ENCODE assay signal across 12 mouse cellular contexts in genomic region chr15:79096556-79096955, GRCm38 (mm10). TPM values are rescaled to one million over a fixed set of nuclear protein-coding genes. Genes with fewer than 3 reads are reported as not detected.
A peak's percentile ranks its signal among the peaks of the same experiment; 100 is the strongest.
DNase-seq lines count a peak whose midpoint lies in the region; ATAC-seq and TF ChIP-seq lines count a peak whose summit lies in the region.
"Had no signal": no experiment of that assay in that cellular context is flagged by ENCODE, and none has a peak within 500 bp of the region (broad histone marks: within the 10 kb centered on the region; RNA-seq: fewer than 3 reads in every experiment).

No protein-coding gene starts in this region.

- peak overlapping the region; percentile 79; the same call in 1 of the 2 replicates for H3K27ac ChIP-seq in intestine, embryonic 14.5 days (ENCODE audit: low read depth)
- no peak overlapping the region for H3K27ac ChIP-seq in intestine, postnatal 0 days (ENCODE audit: low read depth, low read length)
- H3K27ac ChIP-seq in embryonic facial prominence, embryonic 15.5 days (replicated peaks), result peak overlapping the region; percentile 88
- 0 out of 2 replicates have a peak overlapping the region, but pooled peaks have one; percentile 46 for H3K27ac ChIP-seq in intestine, embryonic 16.5 days (ENCODE audit: low read length)
- H3K27ac ChIP-seq in forebrain, embryonic 13.5 days, result no peak overlapping the region

- H3K4me2 ChIP-seq in intestine, embryonic 14.5 days (ENCODE audit: low read length), result no peak overlapping the region
- H3K4me2 ChIP-seq in intestine, postnatal 0 days (replicated peaks; ENCODE audit: low read depth), result no peak overlapping the region
- no peak overlapping the region for H3K4me2 ChIP-seq in embryonic facial prominence, embryonic 15.5 days (replicated peaks)
- H3K4me2 ChIP-seq in intestine, embryonic 16.5 days (ENCODE audit: low read depth, low read length), result no peak overlapping the region
- H3K4me2 ChIP-seq in forebrain, embryonic 13.5 days, result no peak overlapping the region

- no peaks in the 10 kb centered on the region for H3K27me3 ChIP-seq in intestine, embryonic 14.5 days (replicated peaks; ENCODE audit: control insufficient read depth, insufficient read depth, low read length)
- H3K27me3 ChIP-seq in intestine, postnatal 0 days (replicated peaks; ENCODE audit: control insufficient read depth, insufficient read depth, low read length), result no peaks in the 10 kb centered on the region
- no peaks in the 10 kb centered on the region for H3K27me3 ChIP-seq in embryonic facial prominence, embryonic 15.5 days
- no peaks in the 10 kb centered on the region for H3K27me3 ChIP-seq in intestine, embryonic 16.5 days (replicated peaks; ENCODE audit: control insufficient read depth, insufficient read depth, low read length)
- H3K27me3 ChIP-seq in forebrain, embryonic 13.5 days, result no peaks in the 10 kb centered on the region

- H3K9me3 ChIP-seq in intestine, embryonic 14.5 days (ENCODE audit: control insufficient read depth, low read length), result no peaks in the 10 kb centered on the region
- no peaks in the 10 kb centered on the region for H3K9me3 ChIP-seq in intestine, postnatal 0 days (ENCODE audit: control insufficient read depth)
- H3K9me3 ChIP-seq in embryonic facial prominence, embryonic 15.5 days (replicated peaks), result no peaks in the 10 kb centered on the region
- H3K9me3 ChIP-seq in intestine, embryonic 16.5 days (ENCODE audit: control insufficient read depth, low read length), result no peaks in the 10 kb centered on the region
- no peaks in the 10 kb centered on the region for H3K9me3 ChIP-seq in forebrain, embryonic 13.5 days (replicated peaks)
- H3K9me3 ChIP-seq: hindbrain, embryonic 10.5 days had no signal

- ATAC-seq in intestine, embryonic 14.5 days (replicated peaks; ENCODE audit: low FRiP score, low TSS enrichment, low read depth), result no peak
- ATAC-seq in intestine, postnatal 0 days, result no peak
- no peak for ATAC-seq in embryonic facial prominence, embryonic 15.5 days (ENCODE audit: insufficient number of reproducible peaks, low FRiP score, low TSS enrichment, low read depth)
- no peak for ATAC-seq in intestine, embryonic 16.5 days
- no peak for ATAC-seq in forebrain, embryonic 13.5 days
- no peak for ATAC-seq in megakaryocyte, adult 5-6 weeks (ENCODE audit: poor library complexity, severe bottlenecking)

- peaks cover 47% of the 10 kb centered on the region for H3K36me3 ChIP-seq in intestine, embryonic 14.5 days (ENCODE audit: control insufficient read depth, insufficient read depth, low read length)
- peaks cover 31% of the 10 kb centered on the region for H3K36me3 ChIP-seq in intestine, postnatal 0 days (ENCODE audit: control insufficient read depth, insufficient read depth)
- peaks cover 31% of the 10 kb centered on the region for H3K36me3 ChIP-seq in embryonic facial prominence, embryonic 15.5 days
- no peaks in the 10 kb centered on the region; the same call in 1 of the 2 replicates for H3K36me3 ChIP-seq in intestine, embryonic 16.5 days (ENCODE audit: control insufficient read depth, insufficient read depth, low read length)
- H3K36me3 ChIP-seq in forebrain, embryonic 13.5 days (ENCODE audit: poor library complexity, severe bottlenecking), result peaks cover 50% of the 10 kb centered on the region

- no peak for DNase-seq in intestine, embryonic 14.5 days (ENCODE audit: low spot score)
- DNase-seq in skeletal muscle tissue, adult 2 months (ENCODE audit: low read depth, low spot score), result peak; percentile 40
- DNase-seq: cerebellum, postnatal 25 days; layer of hippocampus, postnatal 36 days; right cerebral cortex, adult 18-20 months had no signal

- H3K4me1 ChIP-seq in intestine, embryonic 14.5 days (replicated peaks; ENCODE audit: control insufficient read depth, insufficient read depth, low read length), result peaks cover 27% of the 10 kb centered on the region
- peaks cover 3% of the 10 kb centered on the region; the same call in 1 of the 2 replicates for H3K4me1 ChIP-seq in intestine, postnatal 0 days (replicated peaks; ENCODE audit: control insufficient read depth, insufficient read depth, low read length)
- H3K4me1 ChIP-seq in embryonic facial prominence, embryonic 15.5 days, result peaks cover 42% of the 10 kb centered on the region
- peaks cover 31% of the 10 kb centered on the region for H3K4me1 ChIP-seq in intestine, embryonic 16.5 days (ENCODE audit: control insufficient read depth, insufficient read depth, low read length)
- 0 out of 2 replicates have a peak, but pooled peaks cover 6% of the 10 kb centered on the region for H3K4me1 ChIP-seq in forebrain, embryonic 13.5 days

- 61% methylated on average over 3 of the region's 3 CpGs for WGBS in intestine, embryonic 14.5 days
- 71% methylated on average over 3 of the region's 3 CpGs for WGBS in intestine, postnatal 0 days
- WGBS in embryonic facial prominence, embryonic 15.5 days, result 58% methylated on average over 3 of the region's 3 CpGs
- 63% methylated on average over 3 of the region's 3 CpGs for WGBS in intestine, embryonic 16.5 days
- 85% methylated on average over 3 of the region's 3 CpGs for WGBS in forebrain, embryonic 13.5 days

- H3K4me3 ChIP-seq in intestine, embryonic 14.5 days (ENCODE audit: low read depth, low read length), result no peak overlapping the region
- H3K4me3 ChIP-seq in intestine, postnatal 0 days (ENCODE audit: low read depth, low read length), result no peak overlapping the region
- H3K4me3 ChIP-seq in embryonic facial prominence, embryonic 15.5 days (replicated peaks), result no peak overlapping the region
- H3K4me3 ChIP-seq in intestine, embryonic 16.5 days (ENCODE audit: low read length), result no peak overlapping the region
- no peak overlapping the region for H3K4me3 ChIP-seq in forebrain, embryonic 13.5 days
- H3K4me3 ChIP-seq: hindbrain, embryonic 10.5 days; myocyte had no signal

- no peak overlapping the region for H3K9ac ChIP-seq in intestine, embryonic 14.5 days (ENCODE audit: low read length)
- H3K9ac ChIP-seq in intestine, postnatal 0 days (ENCODE audit: low read depth, low read length), result no peak overlapping the region
- no peak overlapping the region for H3K9ac ChIP-seq in embryonic facial prominence, embryonic 15.5 days
- peak overlapping the region; percentile 13; the same call in 1 of the 2 replicates for H3K9ac ChIP-seq in intestine, embryonic 16.5 days (ENCODE audit: low read depth, low read length)
- H3K9ac ChIP-seq in forebrain, embryonic 13.5 days, result no peak overlapping the region

- TF ChIP-seq CTCF in intestine, postnatal 0 days (IDR thresholded peaks at IDR 0.05; ENCODE audit: low read depth), result no peak

RNA-seq across cellular contexts. Expression of gene Micall1, which starts 12.1 kb away (rescaled TPM):
- 9.3 and 9.9 TPM in 2 replicates for polyA plus RNA-seq in intestine, embryonic 14.5 days (2014; fragmentation: Nextera tagmentation; extraction: Ambion mirVana)
- polyA plus RNA-seq in intestine, postnatal 0 days (2015; fragmentation: Nextera tagmentation; extraction: Ambion mirVana), result 3.7 and 5.0 TPM in 2 replicates
- 16.8 and 17.3 TPM in 2 replicates for polyA plus RNA-seq in embryonic facial prominence, embryonic 15.5 days (2015; fragmentation: Nextera tagmentation; extraction: Ambion mirVana)
- polyA plus RNA-seq in intestine, embryonic 16.5 days (2015; fragmentation: Nextera tagmentation; extraction: Ambion mirVana), result 5.2 and 6.3 TPM in 2 replicates
- 5.4 and 6.5 TPM in 2 replicates for polyA plus RNA-seq in forebrain, embryonic 13.5 days (2015; fragmentation: Nextera tagmentation; extraction: Ambion mirVana)
- total RNA-seq in megakaryocyte, adult 5-6 weeks (2015), result 4.4 and 6.1 TPM in 2 replicates
- 3.6 and 6.3 TPM in 2 replicates for total RNA-seq in megakaryocyte, adult 5-6 weeks (2017)

RNA-seq across cellular contexts. Expression of gene Eif3l, which starts 21.6 kb away (rescaled TPM):
- polyA plus RNA-seq in intestine, embryonic 14.5 days (2014; fragmentation: Nextera tagmentation; extraction: Ambion mirVana), result 244 and 264 TPM in 2 replicates
- polyA plus RNA-seq in intestine, postnatal 0 days (2015; fragmentation: Nextera tagmentation; extraction: Ambion mirVana), result 97.0 and 100 TPM in 2 replicates
- 197 and 205 TPM in 2 replicates for polyA plus RNA-seq in embryonic facial prominence, embryonic 15.5 days (2015; fragmentation: Nextera tagmentation; extraction: Ambion mirVana)
- polyA plus RNA-seq in intestine, embryonic 16.5 days (2015; fragmentation: Nextera tagmentation; extraction: Ambion mirVana), result 221 and 238 TPM in 2 replicates
- 207 and 215 TPM in 2 replicates for polyA plus RNA-seq in forebrain, embryonic 13.5 days (2015; fragmentation: Nextera tagmentation; extraction: Ambion mirVana)
- total RNA-seq in megakaryocyte, adult 5-6 weeks (2015), result 110 and 116 TPM in 2 replicates
- total RNA-seq in megakaryocyte, adult 5-6 weeks (2017), result 153 and 155 TPM in 2 replicates

RNA-seq across cellular contexts. Expression of gene Ankrd54, which starts 33.9 kb away (rescaled TPM):
- 49.4 and 50.0 TPM in 2 replicates for polyA plus RNA-seq in intestine, embryonic 14.5 days (2014; fragmentation: Nextera tagmentation; extraction: Ambion mirVana)
- polyA plus RNA-seq in intestine, postnatal 0 days (2015; fragmentation: Nextera tagmentation; extraction: Ambion mirVana), result 44.1 and 48.8 TPM in 2 replicates
- 58.7 and 71.7 TPM in 2 replicates for polyA plus RNA-seq in embryonic facial prominence, embryonic 15.5 days (2015; fragmentation: Nextera tagmentation; extraction: Ambion mirVana)
- polyA plus RNA-seq in intestine, embryonic 16.5 days (2015; fragmentation: Nextera tagmentation; extraction: Ambion mirVana), result 56.4 and 57.5 TPM in 2 replicates
- 53.0 and 53.9 TPM in 2 replicates for polyA plus RNA-seq in forebrain, embryonic 13.5 days (2015; fragmentation: Nextera tagmentation; extraction: Ambion mirVana)
- total RNA-seq in megakaryocyte, adult 5-6 weeks (2015), result 13.5 and 14.3 TPM in 2 replicates
- 10.3 and 11.2 TPM in 2 replicates for total RNA-seq in megakaryocyte, adult 5-6 weeks (2017)

RNA-seq across cellular contexts. Expression of gene Polr2f, which starts 44.3 kb away (rescaled TPM):
- 398 and 414 TPM in 2 replicates for polyA plus RNA-seq in intestine, embryonic 14.5 days (2014; fragmentation: Nextera tagmentation; extraction: Ambion mirVana)
- polyA plus RNA-seq in intestine, postnatal 0 days (2015; fragmentation: Nextera tagmentation; extraction: Ambion mirVana), result 256 and 266 TPM in 2 replicates
- polyA plus RNA-seq in embryonic facial prominence, embryonic 15.5 days (2015; fragmentation: Nextera tagmentation; extraction: Ambion mirVana), result 304 and 333 TPM in 2 replicates
- 287 and 317 TPM in 2 replicates for polyA plus RNA-seq in intestine, embryonic 16.5 days (2015; fragmentation: Nextera tagmentation; extraction: Ambion mirVana)
- polyA plus RNA-seq in forebrain, embryonic 13.5 days (2015; fragmentation: Nextera tagmentation; extraction: Ambion mirVana), result 300 and 353 TPM in 2 replicates
- total RNA-seq in megakaryocyte, adult 5-6 weeks (2015), result 46.0 and 49.2 TPM in 2 replicates
- total RNA-seq in megakaryocyte, adult 5-6 weeks (2017), result 39.6 and 54.1 TPM in 2 replicates

RNA-seq across cellular contexts. Expression of gene 1700088E04Rik, which starts 44.5 kb away (rescaled TPM):
- 7.4 and 8.2 TPM in 2 replicates for polyA plus RNA-seq in intestine, embryonic 14.5 days (2014; fragmentation: Nextera tagmentation; extraction: Ambion mirVana)
- polyA plus RNA-seq in intestine, postnatal 0 days (2015; fragmentation: Nextera tagmentation; extraction: Ambion mirVana), result 4.2 and 5.2 TPM in 2 replicates
- 17.2 and 25.2 TPM in 2 replicates for polyA plus RNA-seq in embryonic facial prominence, embryonic 15.5 days (2015; fragmentation: Nextera tagmentation; extraction: Ambion mirVana)
- 4.2 and 5.7 TPM in 2 replicates for polyA plus RNA-seq in intestine, embryonic 16.5 days (2015; fragmentation: Nextera tagmentation; extraction: Ambion mirVana)
- polyA plus RNA-seq in forebrain, embryonic 13.5 days (2015; fragmentation: Nextera tagmentation; extraction: Ambion mirVana), result 12.1 and 13.7 TPM in 2 replicates
- total RNA-seq in megakaryocyte, adult 5-6 weeks (2015), result not detected in 2 replicates
- not detected in 2 replicates for total RNA-seq in megakaryocyte, adult 5-6 weeks (2017)

Comparison
In these comparisons a context has a peak if more than half of its experiments do, and no peak if none do; other contexts are left out.
1. H3K27ac ChIP-seq: peak in intestine, embryonic 14.5 days (single experiment), embryonic facial prominence, embryonic 15.5 days (single experiment) and intestine, embryonic 16.5 days (single experiment); none in intestine, postnatal 0 days (single experiment) and forebrain, embryonic 13.5 days (single experiment).